Mouse (Mus musculus) fibroblast of lung, adult 2 months (primary cell): ENCODE results near the gene Zmynd8.

ENCODE experiments used
- DNase-seq: peaks from one replicate; pipeline ENCODE4 v3.0.0-alpha.2; 2011; ENCODE audit warnings: low read depth

Zmynd8 gene

DNA sequence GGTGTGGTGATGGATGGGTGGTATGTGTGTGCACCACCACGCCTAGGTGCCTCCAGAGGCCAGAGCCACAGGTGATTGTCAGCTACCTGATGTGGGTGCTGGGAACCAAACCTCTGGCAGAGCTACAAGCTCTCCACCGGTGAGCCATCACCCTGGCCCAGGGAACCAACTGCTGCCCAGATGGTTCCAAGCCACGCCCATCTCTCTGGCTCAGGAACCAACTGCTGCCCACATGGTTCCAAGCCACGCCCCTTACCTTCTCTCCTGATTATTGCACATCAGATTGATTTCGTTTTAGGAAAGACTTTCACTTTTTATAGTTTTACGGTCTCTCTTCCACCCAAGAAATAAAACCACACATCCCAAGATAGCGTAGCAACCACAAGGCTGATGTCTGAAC, 150.8 kb downstream of the Zmynd8 start:
- no peak for DNase-seq

DNA sequence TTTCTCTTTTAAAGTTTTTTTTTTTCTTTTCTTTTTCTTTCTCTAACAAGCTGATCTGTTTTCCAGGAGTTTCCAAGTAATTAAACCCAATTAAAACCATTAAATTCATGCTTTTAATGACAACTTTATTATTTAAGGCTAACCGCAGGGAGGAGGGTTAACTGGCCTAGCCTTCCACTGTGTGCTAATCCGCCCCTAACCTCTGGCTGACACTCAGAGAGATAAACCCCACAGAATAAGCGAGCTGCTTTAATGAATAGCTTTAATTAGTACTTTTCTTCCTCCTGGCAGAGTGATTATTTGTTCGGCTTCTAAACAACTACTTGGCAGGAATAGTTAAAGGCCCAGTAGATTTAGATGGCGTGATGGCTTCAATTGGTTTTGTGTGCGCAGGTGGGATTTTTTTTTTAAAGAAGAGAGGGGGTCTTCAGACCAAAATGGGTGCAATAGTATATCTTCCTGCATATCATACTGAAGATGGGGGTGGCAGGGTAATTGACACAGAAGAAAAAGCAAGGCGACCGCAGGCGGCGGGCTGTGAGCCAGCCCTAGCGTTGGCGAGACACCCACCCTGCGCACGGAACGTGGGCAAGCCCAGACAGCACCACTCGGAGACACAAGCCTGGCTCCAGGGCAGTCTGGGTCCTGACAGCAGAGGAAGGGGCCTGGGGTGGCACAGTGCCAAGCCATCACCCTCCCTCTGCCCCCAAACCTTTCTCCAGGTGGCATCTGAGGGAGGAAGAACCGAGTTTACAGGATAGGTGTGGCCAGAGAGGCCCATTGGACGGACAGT, 153.3 kb downstream of the Zmynd8 start:
- no peak for DNase-seq

DNA sequence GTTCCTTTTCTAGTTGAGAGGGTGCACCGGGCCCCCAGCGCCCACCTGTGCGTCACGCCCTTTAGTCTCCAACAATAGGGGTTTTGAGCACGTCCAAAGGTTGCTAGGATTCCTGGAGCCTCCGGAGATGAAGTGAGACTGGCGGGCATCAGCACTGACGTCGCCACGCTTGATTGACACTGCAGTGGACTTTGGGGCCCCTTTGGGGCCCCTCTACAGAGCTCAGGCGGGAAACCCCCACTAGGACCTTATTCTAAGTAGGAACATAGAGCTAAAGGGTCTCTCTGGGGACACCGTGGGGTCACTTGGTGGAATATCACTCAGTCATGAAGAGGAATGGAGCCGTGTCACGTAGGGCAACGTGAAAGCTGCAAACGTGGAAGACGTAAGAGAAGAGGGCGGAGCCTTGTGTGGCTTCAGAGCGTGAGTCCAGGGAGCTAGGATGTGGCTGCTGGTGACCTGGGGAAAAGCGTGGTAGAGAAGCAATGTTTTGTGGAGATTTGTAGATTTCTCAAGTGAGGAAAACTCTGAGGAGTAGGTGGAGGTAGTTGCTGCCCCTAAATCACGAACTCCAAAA, 156.5 kb downstream of the Zmynd8 start:
- DNase-seq, result no peak

DNA sequence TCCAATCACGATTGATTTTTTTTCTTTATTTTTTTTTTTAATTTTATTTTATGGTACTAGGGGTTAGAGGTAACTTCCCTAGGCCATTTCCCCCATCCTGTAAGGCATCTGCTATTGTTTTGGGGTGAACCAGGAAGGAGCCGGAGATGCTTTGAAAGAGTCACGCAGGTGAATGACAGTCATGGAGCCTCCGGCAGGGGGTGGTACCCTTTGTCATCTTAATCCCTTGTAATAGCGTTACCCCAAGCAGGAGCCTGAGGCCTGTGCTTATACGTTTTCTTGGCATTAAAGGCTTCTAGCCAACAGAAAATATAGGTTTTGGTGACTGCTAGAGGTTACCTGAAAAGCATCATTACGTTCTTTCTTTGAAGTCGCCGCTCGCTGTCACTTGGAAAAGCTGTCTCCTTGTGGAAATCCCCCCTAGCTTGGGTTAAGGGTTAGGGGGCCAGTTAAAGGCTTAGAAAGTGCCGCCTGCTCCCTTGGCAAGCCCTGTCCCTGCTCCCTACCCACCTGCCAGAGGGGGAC, 157.2 kb downstream of the Zmynd8 start:
- no peak for DNase-seq

DNA sequence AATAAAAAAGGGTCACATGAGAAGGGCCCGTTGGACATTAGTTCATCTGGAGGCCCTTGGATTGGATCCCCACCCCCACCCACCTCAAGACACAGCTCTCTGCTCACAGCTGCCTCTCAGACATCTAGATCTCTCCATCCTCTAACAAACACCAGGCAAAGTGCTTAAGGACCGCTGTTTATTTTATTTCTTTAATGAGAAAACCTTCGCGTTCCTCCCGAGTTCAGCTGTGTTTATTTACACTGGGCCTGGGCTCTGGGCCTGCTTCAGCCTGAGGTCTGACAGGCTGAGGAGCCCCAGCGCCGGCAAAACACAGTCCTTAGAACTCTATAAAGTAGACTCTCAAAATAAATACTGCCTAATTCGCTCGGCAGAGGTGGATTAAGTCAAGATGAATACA, 157.8 kb downstream of the Zmynd8 start:
- no peak for DNase-seq

DNA sequence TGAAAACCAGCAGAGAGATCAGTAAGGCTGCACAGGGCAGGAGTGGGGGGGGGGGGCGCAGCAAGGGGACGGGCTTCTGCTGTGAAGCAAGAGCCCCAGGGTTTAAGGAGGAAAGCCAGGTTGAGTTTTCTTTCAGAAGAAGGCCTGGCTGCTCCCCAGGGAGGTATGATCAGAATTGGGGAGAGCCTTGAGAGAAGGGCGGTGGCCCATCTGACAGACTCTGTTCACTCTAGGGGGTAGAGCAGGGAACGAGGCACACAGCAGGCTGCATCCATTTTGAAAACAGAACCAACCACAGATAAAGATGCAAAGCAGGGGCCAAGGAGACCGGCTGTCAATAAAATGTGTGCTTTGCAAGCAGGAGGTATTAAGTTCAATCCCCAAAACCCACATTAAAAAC, 158.4 kb downstream of the Zmynd8 start:
- no peak for DNase-seq

DNA sequence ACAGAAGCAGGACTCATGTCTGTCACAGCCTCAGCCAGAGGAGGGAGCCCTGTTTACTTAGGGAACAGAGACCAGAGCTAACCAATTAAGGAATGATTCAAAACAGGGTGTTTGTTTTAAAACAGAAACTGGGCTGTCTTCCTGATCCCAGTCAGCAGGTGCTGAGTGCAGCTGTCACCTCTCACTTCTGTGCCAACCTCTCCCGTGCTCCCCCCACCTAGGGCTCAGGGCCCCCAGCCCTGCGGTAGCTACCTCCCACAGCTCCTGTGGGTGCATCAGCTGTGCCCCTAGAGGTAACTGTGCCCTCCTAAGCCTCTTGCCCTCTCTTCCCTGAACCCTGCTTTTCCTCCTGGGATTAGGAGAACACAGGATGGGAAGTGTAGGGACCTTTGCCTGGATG, 162.5 kb downstream of the Zmynd8 start:
- no peak for DNase-seq
